Mouse (Mus musculus) MEL (cell line): ENCODE measurements around the gene Mrpl2.

Experiments used
- CHD2 ChIP-seq: IDR thresholded peaks from 2 replicates; pipeline ENCODE4 v1.6.1; 2011; ENCODE audit warnings: low read length, improper control_type of control experiment
- CTCF ChIP-seq, 3 experiments: IDR thresholded peaks in 2 of 3; conservative IDR thresholded peaks in 1 of 3; 2 replicates each; pipeline ENCODE4 v1.5.1; 2011 to 2012; ENCODE audit warnings: low read length in 3 of 3, low read depth in 2 of 3, mild to moderate bottlenecking in 2 of 3, improper control_type of control experiment in 1 of 3, inconsistent platforms in 1 of 3, mixed read lengths in 1 of 3, moderate library complexity in 1 of 3; ENCODE audit not compliant: control insufficient read depth in 1 of 3, insufficient read depth in 1 of 3, poor library complexity in 1 of 3, severe bottlenecking in 1 of 3
- EP300 ChIP-seq, 2 experiments: IDR thresholded peaks; 2 replicates each; pipeline ENCODE4 v1.6.1; 2011; ENCODE audit warnings: improper control_type of control experiment in 2 of 2, low read length in 2 of 2, low read depth in 1 of 2, mild to moderate bottlenecking in 1 of 2
- KAT2A ChIP-seq: conservative IDR thresholded peaks from 2 replicates; pipeline ENCODE4 v1.6.1; 2012; ENCODE audit warnings: low read depth, low read length, improper control_type of control experiment, inconsistent platforms
- MAFK ChIP-seq: IDR thresholded peaks from 2 replicates; pipeline ENCODE4 v1.6.1; 2011; ENCODE audit warnings: low read depth, mild to moderate bottlenecking, low read length, improper control_type of control experiment, borderline replicate concordance
- MAZ ChIP-seq: IDR thresholded peaks from 2 replicates; pipeline ENCODE4 v1.6.1; 2012; ENCODE audit warnings: low read depth, mild to moderate bottlenecking, inconsistent platforms, low read length, improper control_type of control experiment
- NELFE ChIP-seq: IDR thresholded peaks from 2 replicates; pipeline ENCODE4 v1.6.1; 2011; ENCODE audit warnings: low read depth, low read length, improper control_type of control experiment
- NRF1 ChIP-seq: IDR thresholded peaks from 2 replicates; pipeline ENCODE4 v1.6.1; 2014; ENCODE audit warnings: low read depth, mild to moderate bottlenecking, inconsistent platforms, low read length, improper control_type of control experiment, moderate library complexity; ENCODE audit not compliant: poor library complexity, insufficient read depth, severe bottlenecking
- POLR2AphosphoS2 ChIP-seq: IDR thresholded peaks from 2 replicates; pipeline ENCODE4 v1.6.1; 2011; ENCODE audit warnings: low read length, improper control_type of control experiment
- USF1 ChIP-seq: IDR thresholded peaks from 2 replicates; pipeline ENCODE4 v1.6.1; 2014; ENCODE audit warnings: low read depth, mild to moderate bottlenecking, inconsistent platforms, low read length, improper control_type of control experiment, moderate library complexity

DNA sequence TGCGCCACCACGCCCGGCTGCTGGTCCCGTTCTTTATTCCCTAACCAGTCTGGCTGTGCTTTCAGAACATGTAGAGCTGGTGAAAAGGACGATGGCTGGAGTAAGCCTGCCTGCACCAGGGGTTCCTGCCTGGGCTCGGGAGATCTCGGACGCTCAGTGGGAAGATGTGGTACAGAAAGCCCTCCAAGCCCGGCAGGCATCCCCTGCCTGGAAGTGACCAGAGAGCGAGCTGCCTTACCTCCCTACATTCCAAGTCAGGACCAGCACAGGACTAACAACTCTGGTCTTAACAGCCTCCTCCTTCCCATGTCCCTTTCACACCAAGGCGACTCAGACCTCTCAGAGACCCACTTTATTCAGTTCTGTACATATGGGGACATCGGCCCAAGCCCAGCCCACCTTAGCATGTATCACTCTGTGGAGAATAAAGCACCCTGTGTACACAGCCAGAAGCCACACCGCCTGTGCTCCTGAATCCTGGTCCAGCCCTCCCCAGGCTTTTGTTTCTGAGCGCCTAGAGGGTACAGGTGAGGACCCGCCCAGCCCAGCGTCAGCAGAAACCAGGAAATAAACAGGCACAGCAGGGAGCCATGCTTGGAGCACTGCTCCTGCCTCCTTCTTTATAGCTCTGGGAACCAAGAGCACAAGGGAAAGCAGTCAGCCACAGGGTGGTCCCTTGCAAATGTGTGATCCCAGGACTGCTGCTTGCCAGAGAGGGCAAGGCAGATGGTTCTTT lies 36.8 kb downstream of the Mrpl2 start:
- TF ChIP-seq CHD2 (no peak), MAFK (no peak), NRF1 (no peak), CTCF (IDR thresholded peaks at IDR 0.05 in 2 of 3, conservative IDR thresholded peaks at IDR 0.05 in 1 of 3; ENCODE audit: control insufficient read depth in 1 of 3, insufficient read depth in 1 of 3, low read depth in 2 of 3, low read length in 3 of 3, poor library complexity in 1 of 3, severe bottlenecking in 1 of 3) (no peak), NELFE (no peak), EP300 (IDR thresholded peaks at IDR 0.05; ENCODE audit: low read depth in 1 of 2, low read length in 2 of 2) (no peak), USF1 (no peak), MAZ (no peak), KAT2A (no peak), POLR2AphosphoS2 (no peak)
